Mouse (Mus musculus) embryo, embryonic 9.5 days (tissue): ENCODE results near the gene Hip1.
"Not testable (repeated sequence)": the region's sequence is repeated elsewhere in the genome, so short reads cannot be mapped to it uniquely, and the experiment has no call there.

ENCODE experiments used
- DNase-seq: peaks from one replicate; pipeline ENCODE4 v3.0.0-alpha.2; 2017; ENCODE audit errors: extremely low spot score

The Hip1 gene

DNA sequence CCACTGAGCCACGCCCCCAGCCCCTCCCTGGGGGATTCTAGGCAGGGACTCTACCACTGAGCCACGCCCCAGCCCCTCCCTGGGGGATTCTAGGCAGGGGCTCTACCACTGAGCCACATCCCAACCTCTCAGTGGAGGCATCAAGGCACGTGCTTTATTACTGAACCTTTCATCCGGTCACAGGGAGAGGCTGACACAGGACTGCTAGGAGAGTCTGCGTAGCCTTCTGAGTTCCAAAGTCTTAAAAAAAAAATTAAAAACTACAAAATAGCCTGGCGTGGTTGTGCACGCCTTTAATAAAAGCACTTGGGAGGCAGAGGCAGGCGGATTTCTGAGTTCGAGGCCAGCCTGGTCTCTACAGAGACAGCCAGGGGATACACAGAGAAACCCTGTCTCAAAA, 175.7 kb downstream of the Hip1 start:
- DNase-seq: not testable (repeated sequence)

DNA sequence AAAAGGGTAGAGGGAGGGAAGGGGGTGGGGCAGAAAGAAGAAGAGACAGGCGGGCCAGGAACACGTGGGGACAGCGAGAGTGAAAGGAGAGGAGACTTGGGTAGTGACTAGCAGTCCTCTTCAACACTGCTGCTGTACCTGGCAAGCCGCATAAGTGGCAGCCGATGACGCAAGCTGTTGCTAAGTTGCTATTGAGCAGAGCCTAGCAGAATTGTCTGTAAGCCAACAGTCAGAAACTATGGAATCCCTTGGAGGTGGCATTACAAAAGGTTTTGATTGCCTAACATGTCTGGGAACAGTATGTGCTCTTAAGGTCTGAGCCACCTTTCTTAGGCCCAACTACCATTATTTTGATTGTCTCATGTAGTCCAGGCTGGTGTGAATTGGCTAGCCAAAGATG, 176.6 kb downstream of the Hip1 start:
- no peak for DNase-seq

DNA sequence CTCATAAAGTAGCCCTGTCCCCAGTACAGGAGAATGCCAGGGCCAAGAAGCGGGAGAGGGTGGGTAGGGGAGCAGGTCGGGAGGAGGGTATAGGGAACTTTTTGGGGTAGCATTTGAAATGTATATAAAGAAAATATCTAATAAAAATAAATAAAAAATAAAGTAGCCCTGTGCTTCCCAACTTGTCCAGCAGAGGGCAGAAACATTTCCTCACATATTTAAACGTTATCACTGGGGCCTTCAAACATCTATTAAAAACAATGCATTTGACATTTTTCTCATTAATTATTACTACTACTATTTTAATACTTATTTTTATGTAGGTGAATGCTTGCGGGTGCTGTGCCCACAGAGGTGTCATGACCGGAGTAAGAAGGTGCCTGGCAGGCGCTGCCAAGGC, 177.1 kb downstream of the Hip1 start:
- DNase-seq: no peak

DNA sequence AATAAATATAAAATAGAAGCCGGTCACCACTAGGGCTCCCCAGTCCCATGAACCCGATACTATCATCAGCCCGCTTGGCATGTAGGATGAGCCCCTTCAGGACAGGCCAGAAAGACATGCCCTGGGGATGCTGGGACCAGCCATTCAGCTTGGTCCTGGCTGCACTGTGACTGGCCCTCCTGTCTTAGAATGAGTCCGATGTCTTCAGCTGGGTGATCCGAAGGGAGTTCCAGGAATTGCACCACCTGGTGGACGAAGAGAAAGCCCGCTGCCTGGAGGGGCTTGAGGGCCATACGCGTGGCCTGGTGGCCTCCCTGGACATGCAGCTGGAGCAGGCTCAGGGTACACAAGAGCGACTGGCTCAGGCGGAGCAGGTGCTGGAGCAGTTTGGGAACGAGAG, 181.4 kb downstream of the Hip1 start:
- DNase-seq: peak; percentile 55

DNA sequence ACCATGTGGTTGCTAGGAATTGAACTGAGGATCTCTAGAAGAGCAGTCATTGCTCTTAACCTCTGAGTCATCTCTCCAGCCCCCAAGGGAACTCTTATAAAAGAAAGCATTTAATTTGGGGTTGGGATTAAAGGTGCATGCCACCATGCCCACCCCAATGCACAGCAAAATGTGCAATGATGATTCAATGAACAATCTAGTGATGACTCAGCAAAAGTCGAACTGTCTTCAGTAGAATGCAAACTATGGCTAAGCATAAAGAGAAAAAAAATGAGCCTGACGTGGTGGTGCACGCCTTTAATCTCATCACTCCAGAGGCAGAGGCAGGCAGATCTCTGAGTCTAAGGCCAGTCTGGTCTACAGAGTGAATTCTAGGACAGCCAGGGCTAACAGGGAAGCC, 182.3 kb downstream of the Hip1 start:
- no peak for DNase-seq

DNA sequence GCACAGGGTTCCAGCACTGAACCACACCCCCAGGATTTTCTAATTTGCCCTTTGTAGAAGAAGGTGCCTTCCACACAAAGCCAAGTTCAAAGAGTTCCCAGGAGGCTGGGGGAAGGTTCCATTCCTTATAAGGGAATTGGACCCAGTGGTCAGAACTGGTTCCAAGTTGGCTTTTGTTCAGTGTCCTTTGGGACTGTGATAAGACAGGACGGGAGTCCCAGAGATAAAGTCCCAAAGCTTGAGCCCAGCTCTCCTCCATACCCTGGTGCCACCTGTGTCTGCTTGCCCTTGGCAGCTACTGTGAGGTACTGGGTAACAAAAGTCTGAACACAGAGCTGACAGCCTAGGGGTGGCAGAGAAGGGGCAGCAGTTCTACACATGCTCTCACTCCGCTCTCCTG, 185.1 kb downstream of the Hip1 start:
- DNase-seq: no peak

DNA sequence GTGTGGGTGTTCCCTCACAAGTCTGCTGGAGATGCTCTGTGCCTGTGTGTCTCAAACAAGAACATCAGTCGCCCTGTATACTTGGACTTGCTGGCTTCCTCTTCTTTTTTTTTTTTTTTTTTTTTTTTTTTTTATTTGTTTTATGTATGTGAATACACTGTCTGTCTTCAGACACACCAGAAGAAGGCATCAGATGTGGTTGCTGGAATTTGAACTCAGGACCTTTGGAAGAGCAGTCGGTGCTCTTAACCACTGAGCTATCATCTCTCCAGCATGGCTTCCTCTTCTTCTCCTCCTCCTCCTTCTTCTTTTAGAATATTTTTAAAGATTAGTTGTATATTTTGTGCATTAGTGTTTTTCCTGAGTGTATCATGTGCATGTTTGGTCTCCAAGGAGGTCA, 187.4 kb downstream of the Hip1 start:
- DNase-seq: no peak
